Mouse (Mus musculus) myocyte (in vitro differentiated cells): ENCODE measurements around the gene Cmtm4. TPM values are rescaled to one million over a fixed set of nuclear protein-coding genes. Genes with fewer than 3 reads are reported as not detected.

Source experiments
- H3K27me3 ChIP-seq: one replicate; pipeline ENCODE4 v1.6.1; 2011; ENCODE audit not compliant: control insufficient read depth, insufficient read depth, insufficient read length
- H3K36me3 ChIP-seq: one replicate; pipeline ENCODE4 v1.6.1; 2011; ENCODE audit not compliant: control insufficient read depth, insufficient read depth
- H3K4me2 ChIP-seq: one replicate; pipeline ENCODE4 v1.6.1; 2011; ENCODE audit warnings: low read depth, control low read depth
- H3K4me3 ChIP-seq: one replicate; pipeline ENCODE4 v1.5.1; 2011; ENCODE audit warnings: mild to moderate bottlenecking, control low read depth, moderate library complexity
- H3K79me2 ChIP-seq: one replicate; pipeline ENCODE4 v1.6.1; 2011; ENCODE audit not compliant: control insufficient read depth, insufficient read depth
- H3ac ChIP-seq: one replicate; pipeline ENCODE4 v1.6.1; 2011; ENCODE audit not compliant: control insufficient read depth, insufficient read length
- CEBPB ChIP-seq: IDR thresholded peaks from 2 replicates; pipeline ENCODE4 v1.6.1; 2011; ENCODE audit warnings: mild to moderate bottlenecking, moderate library complexity; ENCODE audit not compliant: poor library complexity, insufficient read depth, severe bottlenecking
- E2F4 ChIP-seq: IDR thresholded peaks from one replicate; pipeline ENCODE4 v1.6.1; 2011; ENCODE audit warnings: mild to moderate bottlenecking, control low read depth, moderate library complexity; ENCODE audit not compliant: insufficient read depth
- MAX ChIP-seq: IDR thresholded peaks from one replicate; pipeline ENCODE4 v1.6.1; 2011; ENCODE audit warnings: low read depth, mild to moderate bottlenecking, control low read depth
- MYOD1 ChIP-seq, 3 experiments: IDR thresholded peaks; one replicate each; pipeline ENCODE4 v1.6.1; 2011; ENCODE audit warnings: control low read depth in 2 of 3, low read depth in 2 of 3, mild to moderate bottlenecking in 2 of 3, moderate library complexity in 1 of 3; ENCODE audit not compliant: insufficient read length in 2 of 3, control insufficient read depth in 1 of 3
- MYOG ChIP-seq, 3 experiments: IDR thresholded peaks; one replicate each; pipeline ENCODE4 v1.6.1; 2011; ENCODE audit warnings: control low read depth in 2 of 3, low read depth in 2 of 3, mild to moderate bottlenecking in 2 of 3; ENCODE audit not compliant: insufficient read length in 2 of 3, control insufficient read depth in 1 of 3, insufficient read depth in 1 of 3
- POLR2A ChIP-seq: IDR thresholded peaks from one replicate; pipeline ENCODE4 v1.6.1; 2011; ENCODE audit warnings: low read depth, mild to moderate bottlenecking, control low read depth, moderate library complexity; ENCODE audit not compliant: insufficient read length
- POLR2AphosphoS2 ChIP-seq: IDR thresholded peaks from one replicate; pipeline ENCODE4 v1.6.1; 2011; ENCODE audit warnings: low read depth, control low read depth; ENCODE audit not compliant: insufficient read length
- REST ChIP-seq: IDR thresholded peaks from one replicate; pipeline ENCODE4 v1.6.1; 2011; ENCODE audit warnings: mild to moderate bottlenecking, control low read depth, moderate library complexity; ENCODE audit not compliant: insufficient read depth, insufficient read length
- SRF ChIP-seq: IDR thresholded peaks from one replicate; pipeline ENCODE4 v1.6.1; 2011; ENCODE audit warnings: low read depth; ENCODE audit not compliant: control insufficient read depth, insufficient read length
- TCF12 ChIP-seq: IDR thresholded peaks from one replicate; pipeline ENCODE4 v1.6.1; 2011; ENCODE audit warnings: mild to moderate bottlenecking, control low read depth; ENCODE audit not compliant: poor library complexity, insufficient read depth, severe bottlenecking
- TCF3 ChIP-seq: IDR thresholded peaks from one replicate; pipeline ENCODE4 v1.6.1; 2011; ENCODE audit warnings: low read depth, control low read depth; ENCODE audit not compliant: insufficient read length
- USF1 ChIP-seq: IDR thresholded peaks from one replicate; pipeline ENCODE4 v1.6.1; 2011; ENCODE audit warnings: low read depth, mild to moderate bottlenecking, control low read depth, moderate library complexity
- polyA plus RNA-seq: library from polyadenylated mRNA; unstranded; fragments of >200 nt; fragmentation: generic; extraction: Trizol; gene quantifications from one replicate; pipeline ENCODE4 v1.2.1, GENCODE M21; 2012; ENCODE audit warnings: missing spikeins

Cmtm4 gene
- polyA plus RNA-seq, 1 experiment: 5.5 TPM

DNA sequence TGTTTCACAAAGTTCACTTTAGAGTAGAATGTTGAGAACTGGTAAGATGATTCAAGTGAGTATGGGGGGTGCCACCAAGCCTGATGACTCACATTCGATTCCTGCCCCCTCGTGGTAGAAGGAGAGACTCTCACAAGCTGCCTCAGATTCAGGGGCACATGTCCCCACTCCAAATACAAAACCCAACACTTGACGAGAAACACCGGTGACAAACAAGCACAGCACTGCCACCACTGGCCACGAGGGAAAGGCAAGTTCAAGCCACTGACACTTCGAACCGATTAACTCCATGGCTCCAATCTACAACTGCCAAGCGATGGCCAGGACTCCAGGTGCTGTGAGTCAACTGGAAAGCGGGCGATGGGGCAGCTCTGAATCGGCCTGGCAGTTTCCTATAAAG lies 21.8 kb downstream of the Cmtm4 start:
- H3ac ChIP-seq: no peak overlapping the region
- no peaks in the 10 kb centered on the region for H3K27me3 ChIP-seq
- no peaks in the 10 kb centered on the region for H3K79me2 ChIP-seq
- H3K4me3 ChIP-seq: no peak overlapping the region
- TF ChIP-seq CEBPB: no peak
- no peak for TF ChIP-seq POLR2A
- no peak for TF ChIP-seq TCF3
- TF ChIP-seq MYOG (IDR thresholded peaks at IDR 0.05; ENCODE audit: control insufficient read depth in 1 of 3, insufficient read depth in 1 of 3, insufficient read length in 2 of 3, low read depth in 2 of 3): no peak
- TF ChIP-seq POLR2AphosphoS2: no peak
- no peak for TF ChIP-seq REST
- no peak for TF ChIP-seq MAX
- no peak for TF ChIP-seq MYOD1 (IDR thresholded peaks at IDR 0.05; ENCODE audit: control insufficient read depth in 1 of 3, insufficient read length in 2 of 3, low read depth in 2 of 3)
- TF ChIP-seq TCF12: no peak
- no peak for TF ChIP-seq USF1
- TF ChIP-seq SRF: no peak
- no peak for TF ChIP-seq E2F4
- no peak overlapping the region for H3K4me2 ChIP-seq
- no peaks in the 10 kb centered on the region for H3K36me3 ChIP-seq

DNA sequence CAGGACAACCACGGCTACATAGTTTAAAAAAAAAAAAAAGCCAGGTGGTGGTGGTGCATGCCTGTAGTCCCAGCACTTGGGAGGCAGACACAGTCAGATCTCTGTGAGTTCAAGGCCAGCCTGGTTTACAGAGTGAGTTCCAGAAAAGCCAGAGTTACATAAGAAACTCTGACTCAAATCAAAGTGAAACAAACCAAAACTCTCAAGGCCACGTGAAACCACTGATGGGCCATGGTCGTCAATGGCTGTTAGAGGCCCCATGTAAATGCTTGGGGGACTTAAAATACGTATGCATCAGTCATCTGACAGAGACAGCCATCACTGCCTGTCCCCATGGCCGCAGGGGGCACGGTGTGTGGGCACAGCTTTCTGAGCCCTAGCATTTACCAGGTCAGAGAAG lies 24.5 kb downstream of the Cmtm4 start:
- no peaks in the 10 kb centered on the region for H3K36me3 ChIP-seq
- H3K27me3 ChIP-seq: no peaks in the 10 kb centered on the region
- no peak overlapping the region for H3ac ChIP-seq
- H3K4me3 ChIP-seq: no peak overlapping the region
- H3K79me2 ChIP-seq: peaks cover under 1% of the 10 kb centered on the region
- H3K4me2 ChIP-seq: no peak overlapping the region
- TF ChIP-seq E2F4: no peak
- no peak for TF ChIP-seq MAX
- no peak for TF ChIP-seq MYOD1 (IDR thresholded peaks at IDR 0.05; ENCODE audit: control insufficient read depth in 1 of 3, insufficient read length in 2 of 3, low read depth in 2 of 3)
- TF ChIP-seq TCF3: no peak
- no peak for TF ChIP-seq REST

- TF ChIP-seq MYOG (IDR thresholded peaks at IDR 0.05; ENCODE audit: control insufficient read depth in 1 of 3, insufficient read depth in 1 of 3, insufficient read length in 2 of 3, low read depth in 2 of 3) (no peak), CEBPB (no peak), SRF (no peak), REST (no peak), USF1 (no peak), E2F4 (no peak), POLR2A (no peak), TCF12 (no peak), MYOD1 (IDR thresholded peaks at IDR 0.05; ENCODE audit: control insufficient read depth in 1 of 3, insufficient read length in 2 of 3, low read depth in 2 of 3) (no peak), TCF3 (no peak), MAX (no peak), POLR2AphosphoS2 (no peak)
- H3K36me3 ChIP-seq: no peaks in the 10 kb centered on the region
Measured at GRCm38 (mm10) chr8:104370071-104370470, 25.5 kb downstream of the Cmtm4 start.

GRCm38 (mm10) chr8:104369591-104369990 lies 26.0 kb downstream of the Cmtm4 start:
- H3K4me2 ChIP-seq: peak overlapping the region; percentile 63
- peaks cover 3% of the 10 kb centered on the region for H3K79me2 ChIP-seq
- no peak overlapping the region for H3ac ChIP-seq
- TF ChIP-seq MYOD1 (IDR thresholded peaks at IDR 0.05; ENCODE audit: control insufficient read depth in 1 of 3, insufficient read length in 2 of 3, low read depth in 2 of 3) (no peak), POLR2AphosphoS2 (no peak), REST (no peak), USF1 (no peak)
- H3K4me3 ChIP-seq: no peak overlapping the region
- no peaks in the 10 kb centered on the region for H3K27me3 ChIP-seq
- H3K36me3 ChIP-seq: no peaks in the 10 kb centered on the region

More at GRCm38 (mm10) chr8:104370071-104370470, 25.5 kb downstream of the Cmtm4 start:
- Histone ChIP-seq H3K4me2 (peak overlapping the region; percentile 63), H3K79me2 (peaks cover 3% of the 10 kb centered on the region), H3K27me3 (no peaks in the 10 kb centered on the region), H3K4me3 (no peak overlapping the region), H3ac (no peak overlapping the region)

DNA sequence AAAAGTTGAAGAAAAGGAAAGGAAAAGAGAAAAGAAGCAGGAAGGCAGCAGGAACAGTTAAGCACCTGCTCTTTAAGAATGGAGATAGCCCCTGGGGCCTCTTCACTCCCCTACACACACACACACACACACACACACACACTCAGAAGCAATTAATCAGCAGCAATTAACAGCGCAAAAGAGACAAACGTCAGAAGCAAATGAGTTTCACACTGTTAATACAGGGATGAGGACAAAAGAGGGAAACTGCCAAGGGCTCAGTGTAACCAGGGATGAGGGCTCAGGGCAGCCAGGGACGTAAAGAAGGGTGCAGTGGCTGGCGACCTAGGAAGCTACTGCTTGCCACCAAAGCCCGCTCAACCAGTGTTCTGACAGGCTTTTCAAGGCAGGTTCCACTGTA lies 28.2 kb downstream of the Cmtm4 start:
- TF ChIP-seq SRF: no peak
- TF ChIP-seq POLR2A: no peak

DNA sequence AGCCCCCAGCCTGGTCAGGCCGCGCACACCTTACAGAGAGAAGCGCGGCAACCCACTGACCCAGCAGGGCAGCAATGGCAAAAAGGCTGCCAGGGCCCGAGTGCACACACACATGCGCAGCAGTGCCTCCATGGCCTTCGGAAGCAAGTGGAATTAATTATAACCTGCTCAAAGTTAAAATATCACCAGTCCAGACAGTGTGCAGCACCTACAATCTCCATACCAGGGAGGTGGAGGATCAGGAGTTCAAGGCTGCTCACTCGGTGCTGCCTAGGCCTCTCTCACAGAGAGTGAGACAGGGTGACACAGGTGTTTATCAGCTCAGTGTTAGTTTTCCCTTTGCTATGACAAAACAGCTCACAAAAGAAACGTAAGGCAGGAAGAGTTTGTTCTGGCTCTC lies 29.9 kb downstream of the Cmtm4 start:
- Histone ChIP-seq H3K79me2 (peaks cover 3% of the 10 kb centered on the region), H3ac (no peak overlapping the region), H3K4me3 (no peak overlapping the region), H3K36me3 (no peaks in the 10 kb centered on the region), H3K4me2 (no peak overlapping the region), H3K27me3 (no peaks in the 10 kb centered on the region)
- TF ChIP-seq MAX: no peak
- TF ChIP-seq SRF: no peak
- TF ChIP-seq MYOG (IDR thresholded peaks at IDR 0.05; ENCODE audit: control insufficient read depth in 1 of 3, insufficient read depth in 1 of 3, insufficient read length in 2 of 3, low read depth in 2 of 3): no peak
- TF ChIP-seq POLR2A: no peak
- no peak for TF ChIP-seq REST
- TF ChIP-seq MYOD1 (IDR thresholded peaks at IDR 0.05; ENCODE audit: control insufficient read depth in 1 of 3, insufficient read length in 2 of 3, low read depth in 2 of 3): no peak
- no peak for TF ChIP-seq E2F4
- no peak for TF ChIP-seq USF1
- TF ChIP-seq POLR2AphosphoS2: no peak
- TF ChIP-seq CEBPB: no peak
- no peak for TF ChIP-seq TCF3
- no peak for TF ChIP-seq TCF12

More for the DNA sequence above, 28.2 kb downstream of the Cmtm4 start:
- no peaks in the 10 kb centered on the region for H3K36me3 ChIP-seq
- H3K79me2 ChIP-seq: peaks cover 3% of the 10 kb centered on the region
- no peaks in the 10 kb centered on the region for H3K27me3 ChIP-seq
- H3K4me2 ChIP-seq: no peak overlapping the region
- no peak overlapping the region for H3ac ChIP-seq
- no peak overlapping the region for H3K4me3 ChIP-seq
